Comparison of ENCODE assay signal across 16 mouse cellular contexts in genomic region chr15:61812671-61813070, GRCm38 (mm10).
"Had no signal": no experiment of that assay in that cellular context is flagged by ENCODE, and none has a peak within 500 bp of the region (broad histone marks: within the 10 kb centered on the region; RNA-seq: fewer than 3 reads in every experiment).

No protein-coding gene starts in this region.

- DNase-seq: gastrocnemius, adult 2 months; gastrocnemius, postnatal 10 days; gastrocnemius, postnatal 25 days; heart, adult 11 months; heart, adult 2 months; heart, postnatal 14 days; heart, postnatal 36 days; kidney, adult 11 months; kidney, adult 2 months; kidney, adult 9 months; kidney, postnatal 14 days; kidney, postnatal 36 days; layer of hippocampus, adult 9-11 months; layer of hippocampus, postnatal 36 days; left cerebral cortex, postnatal 4 days; liver, embryonic 13.5 days had no signal
